Mouse (Mus musculus): ENCODE measurements around the gene Tecpr1. TPM values are rescaled to one million over a fixed set of nuclear protein-coding genes. Genes with fewer than 3 reads are reported as not detected.

Gene Tecpr1
- polyA plus RNA-seq, 1 experiment from 2014 or later: 21.2 TPM

DNA sequence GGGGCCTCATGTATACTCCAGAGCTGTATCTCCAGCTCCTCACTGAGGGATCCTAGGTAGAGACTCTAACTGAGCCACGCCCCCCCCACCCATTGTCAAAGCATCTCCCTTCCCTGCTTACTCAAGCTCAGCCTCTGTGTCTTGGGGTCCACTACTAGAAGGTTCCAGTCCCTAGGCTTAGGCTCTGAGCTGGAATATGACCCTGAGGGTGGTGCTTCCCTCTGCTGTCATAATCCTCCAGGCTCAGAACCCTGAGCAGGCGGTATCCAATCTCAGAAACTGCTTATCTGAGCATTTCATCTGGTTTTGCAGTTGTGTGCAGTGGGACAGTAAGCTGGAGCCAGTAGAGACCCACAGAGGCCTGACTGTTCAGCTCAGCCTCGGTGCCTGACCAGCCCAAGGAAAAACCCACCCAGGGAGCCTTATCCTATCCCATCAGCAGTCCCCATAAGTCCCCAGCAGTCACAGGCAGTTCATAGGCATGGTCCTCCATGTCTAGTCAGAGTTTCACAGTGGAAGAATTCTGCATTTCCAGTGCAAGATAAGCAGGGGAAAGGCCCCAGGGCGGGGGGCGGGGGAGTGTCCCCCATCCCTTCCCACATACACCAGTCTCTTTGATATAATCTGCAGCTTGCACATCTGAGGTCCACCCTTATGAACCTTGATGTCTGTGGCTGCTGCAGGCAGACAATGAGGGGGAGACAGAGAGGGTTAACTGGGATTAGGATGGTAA lies 61.2 kb downstream of the Tecpr1 start:
- 85% methylated on average over 5 of the region's 5 CpGs for WGBS
- peaks cover 14% of the 10 kb centered on the region; the same call in 1 of the 2 replicates for H3K4me1 ChIP-seq
- H3K36me3 ChIP-seq: peaks cover 7% of the 10 kb centered on the region
- H3K4me3 ChIP-seq (replicated peaks): no peak overlapping the region
- H3K9me3 ChIP-seq: no peaks in the 10 kb centered on the region
- no peaks in the 10 kb centered on the region for H3K27me3 ChIP-seq (replicated peaks)
- no peak overlapping the region for H3K4me2 ChIP-seq
- peak overlapping the region; percentile 48; the same call in 1 of the 2 replicates for H3K27ac ChIP-seq
- H3K9ac ChIP-seq: no peak overlapping the region
- no peak for ATAC-seq (ENCODE audit: insufficient read depth, low FRiP score, low read depth)

- Histone ChIP-seq H3K4me3 (replicated peaks) (no peak overlapping the region), H3K36me3 (peaks cover 6% of the 10 kb centered on the region; the same call in 1 of the 2 replicates), H3K27me3 (replicated peaks) (no peaks in the 10 kb centered on the region), H3K4me2 (0 out of 2 replicates have a peak overlapping the region, but pooled peaks have one; percentile 16), H3K27ac (peak overlapping the region; percentile 83), H3K9ac (no peak overlapping the region), H3K4me1 (peaks cover 14% of the 10 kb centered on the region; the same call in 1 of the 2 replicates), H3K9me3 (no peaks in the 10 kb centered on the region)
- 79% methylated on average over 8 of the region's 8 CpGs for WGBS
- no peak for ATAC-seq (ENCODE audit: insufficient read depth, low FRiP score, low read depth)
These were observed 64.3 kb downstream of the Tecpr1 start for GRCm38 (mm10) chr5:144159137-144159536.

DNA sequence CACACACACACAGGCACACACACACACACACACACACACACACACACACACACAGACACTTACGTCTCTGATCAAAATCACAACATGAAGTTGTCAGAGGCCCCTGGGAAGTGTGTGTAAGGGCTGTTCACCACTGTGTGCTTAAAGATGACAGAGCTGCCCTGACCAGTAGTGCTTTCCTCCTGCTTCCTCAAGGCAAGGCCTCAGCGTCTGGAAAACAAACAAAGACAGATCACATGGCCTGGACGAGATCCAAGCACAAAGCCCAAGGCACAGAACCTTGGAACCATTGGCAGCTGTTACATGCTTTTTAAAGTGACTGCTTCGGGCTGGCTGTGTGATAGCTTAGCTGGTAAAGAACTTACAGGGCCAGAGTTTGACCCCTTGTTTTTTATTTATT lies 64.8 kb downstream of the Tecpr1 start:
- Histone ChIP-seq H3K4me2 (no peak overlapping the region), H3K4me1 (peaks cover 14% of the 10 kb centered on the region; the same call in 1 of the 2 replicates), H3K27ac (peak overlapping the region; percentile 83), H3K27me3 (replicated peaks) (no peaks in the 10 kb centered on the region), H3K9ac (no peak overlapping the region), H3K36me3 (peaks cover 6% of the 10 kb centered on the region; the same call in 1 of the 2 replicates), H3K4me3 (replicated peaks) (no peak overlapping the region), H3K9me3 (no peaks in the 10 kb centered on the region)
- 13% methylated on average over 4 of the region's 4 CpGs for WGBS
- peak; percentile 90 for ATAC-seq (ENCODE audit: insufficient read depth, low FRiP score, low read depth)

- Histone ChIP-seq H3K9me3 (no peaks in the 10 kb centered on the region), H3K4me1 (peaks cover 7% of the 10 kb centered on the region; the same call in 1 of the 2 replicates), H3K27me3 (replicated peaks) (no peaks in the 10 kb centered on the region), H3K4me2 (no peak overlapping the region), H3K27ac (no peak overlapping the region), H3K4me3 (replicated peaks) (no peak overlapping the region), H3K36me3 (peaks cover 17% of the 10 kb centered on the region; the same call in 1 of the 2 replicates), H3K9ac (no peak overlapping the region)
- no peak for ATAC-seq (ENCODE audit: insufficient read depth, low FRiP score, low read depth)
- WGBS: 29% methylated on average over 7 of the region's 7 CpGs
These were observed 68.9 kb downstream of the Tecpr1 start for GRCm38 (mm10) chr5:144154528-144154927.

- Histone ChIP-seq H3K36me3 (0 out of 2 replicates have a peak, but pooled peaks cover 20% of the 10 kb centered on the region), H3K27me3 (replicated peaks) (no peaks in the 10 kb centered on the region), H3K4me1 (no peaks in the 10 kb centered on the region), H3K9ac (no peak overlapping the region), H3K4me3 (replicated peaks) (no peak overlapping the region), H3K4me2 (no peak overlapping the region), H3K27ac (no peak overlapping the region), H3K9me3 (no peaks in the 10 kb centered on the region)
- 84% methylated on average over 4 of the region's 4 CpGs for WGBS
- ATAC-seq (ENCODE audit: insufficient read depth, low FRiP score, low read depth): no peak
These were observed 72.1 kb downstream of the Tecpr1 start for GRCm38 (mm10) chr5:144151270-144151669.

- H3K27me3 ChIP-seq (replicated peaks): no peaks in the 10 kb centered on the region
- H3K27ac ChIP-seq: no peak overlapping the region
- no peaks in the 10 kb centered on the region for H3K9me3 ChIP-seq
- no peak overlapping the region for H3K4me2 ChIP-seq
- no peaks in the 10 kb centered on the region for H3K4me1 ChIP-seq
- ATAC-seq (ENCODE audit: insufficient read depth, low FRiP score, low read depth): no peak
- H3K4me3 ChIP-seq (replicated peaks): no peak overlapping the region
- no peak overlapping the region for H3K9ac ChIP-seq
- 92% methylated on average over 4 of the region's 4 CpGs for WGBS
- H3K36me3 ChIP-seq: 0 out of 2 replicates have a peak, but pooled peaks cover 20% of the 10 kb centered on the region
These were observed 73.9 kb downstream of the Tecpr1 start for GRCm38 (mm10) chr5:144149530-144149929.

DNA sequence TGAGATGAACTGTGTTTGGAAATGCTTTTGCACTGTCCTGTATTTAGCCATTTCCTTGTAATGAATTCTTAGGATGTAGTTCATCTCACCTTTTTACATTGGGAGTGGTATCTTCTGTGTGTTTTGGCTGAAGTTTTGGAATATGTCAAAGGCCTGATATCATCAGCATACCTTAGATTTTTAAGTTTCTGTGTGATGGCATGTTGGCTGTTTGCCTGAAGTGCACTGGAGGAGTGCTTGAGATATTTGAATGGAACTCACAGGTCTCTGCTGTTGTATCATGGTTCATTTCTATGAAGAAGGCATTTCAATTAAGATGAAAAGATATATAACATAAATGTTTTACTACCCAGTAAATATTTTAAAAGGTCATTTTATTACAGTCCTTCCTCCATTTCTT lies 76.5 kb downstream of the Tecpr1 start:
- Histone ChIP-seq H3K4me3 (replicated peaks) (no peak overlapping the region), H3K27ac (no peak overlapping the region), H3K9me3 (no peaks in the 10 kb centered on the region), H3K4me1 (no peaks in the 10 kb centered on the region), H3K36me3 (0 out of 2 replicates have a peak, but pooled peaks cover 17% of the 10 kb centered on the region), H3K27me3 (replicated peaks) (no peaks in the 10 kb centered on the region), H3K9ac (no peak overlapping the region), H3K4me2 (no peak overlapping the region)
- ATAC-seq (ENCODE audit: insufficient read depth, low FRiP score, low read depth): no peak

Other genes starting within 250 kb of the Tecpr1 start
- 68.4 and 76.6 TPM in 2 replicates for gene Ccz1, start 208.7 kb downstream of the Tecpr1 start, polyA plus RNA-seq (2015; fragmentation: Nextera tagmentation; extraction: Ambion mirVana)
- not detected in 2 replicates for gene Ocm, start 196.9 kb downstream of the Tecpr1 start, polyA plus RNA-seq (2015; fragmentation: Nextera tagmentation; extraction: Ambion mirVana)
- gene Lmtk2, start 123.2 kb downstream of the Tecpr1 start, polyA plus RNA-seq (2015; fragmentation: Nextera tagmentation; extraction: Ambion mirVana): 6.3 and 7.9 TPM in 2 replicates
- 21.8 and 34.2 TPM in 2 replicates for gene Bhlha15, start 33.3 kb downstream of the Tecpr1 start, polyA plus RNA-seq (2015; fragmentation: Nextera tagmentation; extraction: Ambion mirVana)
- gene Bri3, start 20.8 kb upstream of the Tecpr1 start, polyA plus RNA-seq (2015; fragmentation: Nextera tagmentation; extraction: Ambion mirVana): 125 and 133 TPM in 2 replicates
- 20.1 and 22.8 TPM in 2 replicates for gene Baiap2l1, start 134.5 kb upstream of the Tecpr1 start, polyA plus RNA-seq (2015; fragmentation: Nextera tagmentation; extraction: Ambion mirVana)

Measured in stomach, embryonic 15.5 days (tissue).